Mouse (Mus musculus) testis, adult 2 months (tissue): Measurements from ENCODE around the gene Bag6.

Source experiments
- CTCF ChIP-seq: fragments of 200-500 bp; IDR thresholded peaks from 2 replicates; pipeline ENCODE4 v1.5.1; 2012; ENCODE audit warnings: low read depth, mild to moderate bottlenecking, inconsistent platforms, low read length, moderate library complexity; ENCODE audit not compliant: control insufficient read depth, insufficient read depth, insufficient replicate concordance
- POLR2A ChIP-seq: fragments of 200-500 bp; IDR thresholded peaks from 2 replicates; pipeline ENCODE4 v1.6.1; 2012; ENCODE audit warnings: low read depth, mild to moderate bottlenecking, inconsistent platforms, low read length, moderate library complexity; ENCODE audit not compliant: control insufficient read depth

DNA sequence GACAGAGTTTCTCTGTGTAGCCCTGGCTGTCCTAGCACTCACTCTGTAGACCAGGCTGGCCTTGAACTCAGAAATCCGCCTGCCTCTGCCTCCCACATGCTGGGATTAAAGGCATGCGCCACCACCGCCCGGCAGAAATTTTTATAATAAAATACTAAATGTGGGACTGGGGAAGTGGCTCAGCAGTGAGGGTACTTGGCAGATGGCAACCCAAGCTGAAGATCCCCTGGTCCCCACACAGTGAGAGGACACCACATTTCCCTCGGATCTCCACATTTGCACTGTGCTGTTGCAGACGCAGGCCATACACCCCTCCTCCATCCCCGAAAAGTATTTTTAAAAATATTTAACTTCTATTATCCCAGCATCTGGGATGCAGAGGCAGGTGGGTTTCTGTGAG lies 1.5 kb upstream of the Bag6 start:
- TF ChIP-seq CTCF = no peak
- no peak for TF ChIP-seq POLR2A
